Mouse (Mus musculus): ENCODE results near the gene Fbxo2.
"Not testable (repeated sequence)": the region's sequence is repeated elsewhere in the genome, so short reads cannot be mapped to it uniquely, and the experiment has no call there.

Gene Fbxo2

DNA sequence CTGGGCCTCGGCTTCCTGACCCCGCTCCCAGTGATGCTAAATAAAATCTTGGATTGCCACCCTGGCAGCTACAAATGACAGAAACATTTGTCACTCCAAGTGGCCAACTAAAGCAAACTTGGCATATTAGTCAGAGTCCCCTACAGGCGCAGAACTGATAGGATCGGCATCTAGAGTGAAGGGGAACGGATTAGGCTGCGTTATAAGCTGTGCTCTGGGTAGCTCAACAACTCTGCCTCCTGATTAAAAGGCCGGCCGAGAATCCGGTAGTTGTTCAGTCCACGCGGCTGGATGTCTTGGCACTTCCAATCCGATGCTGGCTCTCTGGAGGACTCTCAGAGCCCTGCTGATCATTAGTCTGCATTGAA is 14.1 kb downstream of the Fbxo2 start:
- DNase-seq (ENCODE audit: low spot score) = no peak

DNA sequence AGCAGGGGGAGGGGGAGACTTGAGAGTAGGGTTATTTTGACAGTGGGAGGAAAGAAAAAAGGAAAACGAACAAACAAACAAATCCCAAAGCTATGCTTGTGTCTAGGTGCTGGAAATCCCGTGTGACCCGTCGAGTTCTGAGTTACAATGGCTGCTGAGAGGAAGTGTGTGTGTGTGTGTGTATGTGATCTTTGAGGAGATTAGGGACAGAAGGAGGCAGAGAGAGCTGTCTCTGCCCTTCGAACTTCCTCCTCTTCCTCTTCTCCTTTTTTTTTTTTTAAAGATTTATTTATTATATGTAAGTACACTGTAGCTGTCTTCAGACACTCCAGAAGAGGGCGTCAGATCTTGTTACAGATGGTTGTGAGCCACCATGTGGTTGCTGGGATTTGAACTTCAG is 16.2 kb downstream of the Fbxo2 start:
- DNase-seq (ENCODE audit: low spot score) = not testable (repeated sequence)

GRCm38 (mm10) chr4:148177716-148178115 is 17.3 kb downstream of the Fbxo2 start:
- no peak for DNase-seq (ENCODE audit: low spot score)

GRCm38 (mm10) chr4:148181483-148181882 is 21.1 kb downstream of the Fbxo2 start:
- DNase-seq (ENCODE audit: low spot score) = no peak

GRCm38 (mm10) chr4:148182363-148182762 is 21.9 kb downstream of the Fbxo2 start:
- no peak for DNase-seq (ENCODE audit: low spot score)

- DNase-seq (ENCODE audit: low spot score) = no peak
Measured at GRCm38 (mm10) chr4:148184564-148184963, 24.1 kb downstream of the Fbxo2 start.

DNA sequence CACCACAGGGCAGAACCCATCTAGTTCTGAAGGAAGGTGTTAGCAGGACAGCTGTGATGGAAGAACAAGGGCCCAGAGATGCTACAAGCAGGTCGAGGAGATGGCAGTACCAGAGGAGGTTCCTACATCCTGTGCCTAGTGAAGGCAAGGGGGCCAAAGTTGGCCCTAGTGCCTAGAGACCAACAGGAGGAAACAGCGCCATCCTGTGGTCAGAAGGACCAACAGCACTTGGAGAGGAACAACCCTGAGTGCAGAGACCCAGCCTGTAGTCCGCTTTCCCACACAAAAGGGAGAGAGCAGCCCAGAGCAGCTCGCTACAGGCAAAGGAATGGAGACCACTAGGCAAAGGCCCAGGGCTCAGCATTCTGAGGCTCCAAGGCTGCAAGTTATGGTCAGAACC is 25.4 kb downstream of the Fbxo2 start:
- DNase-seq (ENCODE audit: low spot score) = no peak

DNA sequence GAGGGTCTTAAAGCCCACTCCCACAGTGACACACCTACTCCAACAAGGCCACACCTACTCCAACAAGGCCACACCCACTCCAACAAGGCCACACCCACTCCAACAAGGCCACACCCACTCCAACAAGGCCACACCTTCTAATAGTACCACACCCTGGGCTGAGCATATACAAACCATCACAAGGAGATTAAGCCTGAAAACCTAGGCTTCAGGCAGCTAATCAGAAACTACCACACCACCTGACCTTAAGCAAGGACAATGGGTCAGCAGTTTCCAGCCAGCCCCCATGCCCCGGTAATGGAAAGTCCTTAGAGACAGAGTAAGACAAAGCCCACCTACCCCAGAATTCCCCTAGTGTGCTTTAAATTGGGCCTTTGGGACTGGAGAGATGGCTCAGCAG is 28.3 kb downstream of the Fbxo2 start:
- DNase-seq (ENCODE audit: low spot score) = not testable (repeated sequence)

DNA sequence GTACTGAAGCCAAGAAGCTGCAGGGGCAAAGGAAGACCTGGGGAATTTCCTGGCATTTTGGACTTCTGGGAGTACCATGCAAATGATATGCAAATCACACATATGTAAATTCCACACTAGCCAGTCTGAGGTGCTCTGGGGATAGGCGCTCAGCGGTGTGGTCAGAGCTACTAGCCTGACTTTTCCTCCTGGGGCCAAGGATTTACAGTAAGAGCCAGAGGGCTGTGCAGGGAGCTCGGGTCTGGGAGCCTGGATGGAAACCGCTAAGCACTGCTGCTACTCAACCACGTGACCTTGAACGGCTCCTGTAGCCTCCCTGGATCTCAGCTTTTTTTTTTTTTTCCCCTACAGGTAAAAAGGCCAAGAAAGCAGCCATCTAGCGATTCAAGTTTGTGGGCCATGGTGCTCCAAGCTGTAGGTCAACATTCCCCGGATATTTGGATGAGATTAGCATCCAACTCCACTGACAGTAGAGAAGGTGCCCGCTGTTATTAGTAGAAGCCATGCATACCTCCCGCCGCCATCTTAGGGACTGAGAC is 32.4 kb downstream of the Fbxo2 start:
- DNase-seq (ENCODE audit: low spot score) = no peak

DNA sequence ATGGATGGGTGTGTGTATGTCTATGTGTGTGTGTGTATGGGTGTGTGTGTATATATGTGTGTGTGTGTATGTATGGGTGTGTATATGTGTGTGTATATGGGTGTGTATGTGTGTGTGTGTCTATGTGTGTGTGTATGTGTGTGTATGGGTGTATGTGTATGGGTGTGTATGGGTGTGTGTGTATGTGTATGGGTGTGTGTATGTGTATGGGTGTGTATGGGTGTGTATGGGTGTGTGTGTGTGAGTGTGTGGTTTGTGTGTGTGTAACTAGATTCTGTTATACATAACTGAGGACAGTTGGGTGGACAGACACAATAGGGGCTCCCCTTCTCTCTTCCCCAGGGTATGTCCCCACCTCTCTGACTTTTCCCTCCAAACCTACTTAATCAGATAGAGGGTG is 34.0 kb downstream of the Fbxo2 start:
- DNase-seq (ENCODE audit: low spot score) = no peak

GRCm38 (mm10) chr4:148198721-148199120 is 38.3 kb downstream of the Fbxo2 start:
- no peak for DNase-seq (ENCODE audit: low spot score)

- no peak for DNase-seq (ENCODE audit: low spot score)
Measured at GRCm38 (mm10) chr4:148203557-148203956, 43.1 kb downstream of the Fbxo2 start.

- DNase-seq (ENCODE audit: low spot score) = no peak
Measured at GRCm38 (mm10) chr4:148204061-148204872, 43.8 kb downstream of the Fbxo2 start.

DNA sequence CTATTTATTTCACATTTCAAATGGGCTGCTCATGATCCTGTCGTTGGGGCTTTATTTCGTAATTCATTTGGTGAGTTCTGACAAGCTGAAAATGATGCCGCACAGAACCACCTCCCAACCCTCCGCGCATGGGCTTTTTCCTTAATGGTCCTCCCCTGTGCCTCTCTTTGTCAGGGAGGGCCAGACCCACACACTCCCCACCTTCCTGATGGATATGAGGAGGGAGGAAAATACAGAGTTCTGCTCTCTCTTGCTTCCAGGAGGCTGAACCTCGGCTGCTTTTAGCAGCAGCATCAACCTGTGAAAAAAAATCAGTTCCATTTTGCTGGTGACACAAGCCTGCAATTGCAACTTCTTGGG is 44.4 kb downstream of the Fbxo2 start:
- no peak for DNase-seq (ENCODE audit: low spot score)

GRCm38 (mm10) chr4:148214460-148215136 is 54.2 kb downstream of the Fbxo2 start:
- DNase-seq (ENCODE audit: low spot score) = no peak

DNA sequence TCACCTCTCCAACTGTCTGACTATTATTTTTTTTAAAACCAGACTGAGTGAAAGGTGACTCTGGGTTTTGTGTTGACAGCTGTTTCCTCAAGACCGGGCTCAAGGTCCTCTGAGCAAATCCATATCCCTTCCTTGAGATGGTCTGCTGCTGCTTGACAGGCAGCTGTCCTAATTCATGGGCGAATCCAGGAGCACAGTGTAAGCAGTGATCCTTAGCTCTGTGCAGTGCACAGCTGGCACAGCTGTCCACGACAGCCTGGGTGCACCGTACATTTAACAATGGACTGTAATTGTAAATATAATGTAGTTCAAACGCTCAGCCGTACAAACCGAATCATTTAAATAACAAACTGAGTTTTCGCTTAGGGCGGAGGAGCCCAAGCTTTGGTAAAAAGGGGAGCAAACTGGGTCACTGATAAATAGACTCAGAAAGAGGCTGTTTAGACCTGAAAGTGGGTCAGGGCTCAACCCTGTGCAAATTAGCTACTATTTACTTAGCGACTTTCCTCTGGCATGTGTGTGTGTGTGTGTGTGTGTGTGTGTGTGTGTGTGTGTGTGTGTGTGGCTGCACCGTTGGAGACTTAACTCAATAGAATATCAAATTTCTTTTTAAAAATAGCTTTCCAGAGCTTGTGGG is 55.0 kb downstream of the Fbxo2 start:
- DNase-seq (ENCODE audit: low spot score) = no peak
